Mouse (Mus musculus) c-Kit-positive CD71-positive TER-119-negative erythroid progenitor cells, embryonic 14.5 days (primary cell): ENCODE data around the gene Rasa4.
A peak's percentile ranks its signal among the peaks of the same experiment; 100 is the strongest.
"Not testable (repeated sequence)": the region's sequence is repeated elsewhere in the genome, so short reads cannot be mapped to it uniquely, and the experiment has no call there.

Experiments used
- DNase-seq: peaks from one replicate; pipeline ENCODE4 v3.0.0-alpha.2; 2013; ENCODE audit warnings: low read depth

Rasa4 gene

GRCm38 (mm10) chr5:136066404-136067148 lies 17.1 kb upstream of the Rasa4 start:
- DNase-seq = not testable (repeated sequence)

DNA sequence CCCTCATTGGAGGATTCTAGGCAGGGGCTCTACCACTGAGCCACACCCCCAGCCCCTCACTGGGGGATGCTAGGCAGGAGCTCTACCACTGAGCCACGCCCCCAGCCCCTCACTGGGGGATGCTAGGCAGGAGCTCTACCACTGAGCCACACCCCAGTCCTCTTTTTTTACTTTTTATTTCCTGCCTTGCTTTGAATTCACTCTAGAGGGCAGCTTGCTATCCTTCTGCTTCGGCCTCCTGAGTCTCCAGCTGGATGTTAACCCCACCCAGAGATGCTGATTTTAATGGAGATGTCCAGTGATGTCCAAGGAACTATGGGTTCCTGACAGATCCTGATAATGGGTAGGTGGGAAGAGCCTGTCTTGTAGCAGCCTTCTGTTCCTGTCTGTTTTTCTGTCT lies 14.3 kb upstream of the Rasa4 start:
- DNase-seq = no peak

GRCm38 (mm10) chr5:136073051-136073450 lies 10.7 kb upstream of the Rasa4 start:
- DNase-seq = no peak

GRCm38 (mm10) chr5:136073526-136073925 lies 10.2 kb upstream of the Rasa4 start:
- DNase-seq = no peak

- DNase-seq = no peak
These were observed 8.6 kb upstream of the Rasa4 start for GRCm38 (mm10) chr5:136075076-136075475.

DNA sequence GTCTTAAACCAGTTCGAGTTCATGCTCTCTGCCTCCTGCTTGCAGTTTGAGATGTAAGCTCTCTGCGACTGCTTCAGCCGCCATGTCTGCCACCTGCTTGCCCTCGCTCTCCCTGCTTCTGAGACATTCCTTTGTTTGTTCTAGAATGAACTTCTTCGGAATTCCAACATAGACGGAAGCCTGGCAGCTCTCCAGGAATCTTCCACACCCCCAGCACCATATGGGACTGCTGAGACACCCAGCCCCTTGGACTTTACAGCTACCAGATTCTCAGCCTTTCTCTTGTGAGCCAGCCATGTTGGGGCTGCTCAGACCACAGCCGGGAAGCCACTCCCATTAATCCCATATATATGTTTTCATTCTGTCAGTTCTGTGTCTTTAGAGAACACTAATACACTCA lies 7.4 kb upstream of the Rasa4 start:
- DNase-seq = no peak

DNA sequence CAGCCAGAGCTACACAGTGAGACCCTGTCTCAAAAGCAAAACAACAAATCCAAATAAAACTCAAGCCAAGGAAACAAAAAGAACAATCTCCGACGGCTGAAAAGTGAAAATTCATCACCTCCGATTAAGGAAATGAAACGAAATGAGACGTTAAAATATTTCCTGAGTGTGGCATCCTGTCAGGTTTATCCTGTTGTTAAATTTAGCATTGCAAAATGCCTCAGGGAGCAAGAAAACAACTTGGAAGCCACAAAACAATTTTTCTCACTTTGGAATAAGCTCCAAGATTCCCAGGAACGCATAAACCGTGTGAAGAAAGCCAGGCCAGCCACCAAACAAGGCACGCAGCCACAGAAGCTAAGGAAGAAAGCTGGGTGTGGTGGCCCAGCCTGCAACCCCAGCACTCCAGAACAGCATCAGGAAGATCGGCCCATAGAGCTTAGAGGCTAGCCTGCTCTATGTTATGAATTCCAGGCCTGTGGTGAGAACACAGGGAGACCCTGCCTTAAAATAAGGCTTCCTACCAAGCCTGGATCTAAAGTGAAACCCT lies 6.6 kb upstream of the Rasa4 start:
- no peak for DNase-seq

DNA sequence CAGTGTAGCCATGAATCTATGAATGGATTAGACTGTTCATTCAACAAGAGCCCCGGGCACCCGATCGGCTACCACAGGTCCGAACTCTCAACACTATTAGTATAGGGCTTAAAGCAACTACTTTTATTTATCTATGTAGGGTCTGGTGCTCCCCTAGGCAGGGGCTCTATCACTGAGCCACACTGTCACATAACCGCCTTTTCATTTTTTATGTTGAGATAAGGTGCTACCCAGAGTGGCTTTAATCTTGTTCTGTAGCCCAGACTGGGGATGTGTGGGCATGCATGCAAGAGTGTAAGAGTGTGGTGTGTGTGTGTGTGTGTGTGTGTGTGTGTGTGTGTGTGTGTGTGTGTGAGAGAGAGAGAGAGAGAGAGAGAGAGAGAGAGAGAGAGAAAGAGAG lies 5.6 kb upstream of the Rasa4 start:
- no peak for DNase-seq

DNA sequence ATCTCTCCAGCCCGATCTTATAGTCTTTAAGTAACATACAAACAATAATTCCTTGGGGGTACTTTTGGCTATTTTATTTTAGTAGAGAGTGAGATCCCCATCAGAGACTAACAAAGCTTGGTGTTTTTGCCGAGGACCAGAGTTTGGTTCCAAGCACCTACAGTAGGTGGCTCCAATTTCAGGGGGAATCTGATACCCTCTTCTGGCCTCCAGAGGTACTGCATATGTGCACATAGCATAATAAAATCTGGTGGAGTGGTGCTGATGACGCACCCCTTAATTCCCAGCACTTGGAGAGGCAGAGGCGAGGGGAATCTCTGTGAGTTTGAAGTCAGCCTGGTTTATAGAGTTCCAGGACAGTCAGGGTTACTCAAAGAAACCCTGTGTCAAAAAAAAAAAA lies 1.4 kb upstream of the Rasa4 start:
- no peak for DNase-seq

DNA sequence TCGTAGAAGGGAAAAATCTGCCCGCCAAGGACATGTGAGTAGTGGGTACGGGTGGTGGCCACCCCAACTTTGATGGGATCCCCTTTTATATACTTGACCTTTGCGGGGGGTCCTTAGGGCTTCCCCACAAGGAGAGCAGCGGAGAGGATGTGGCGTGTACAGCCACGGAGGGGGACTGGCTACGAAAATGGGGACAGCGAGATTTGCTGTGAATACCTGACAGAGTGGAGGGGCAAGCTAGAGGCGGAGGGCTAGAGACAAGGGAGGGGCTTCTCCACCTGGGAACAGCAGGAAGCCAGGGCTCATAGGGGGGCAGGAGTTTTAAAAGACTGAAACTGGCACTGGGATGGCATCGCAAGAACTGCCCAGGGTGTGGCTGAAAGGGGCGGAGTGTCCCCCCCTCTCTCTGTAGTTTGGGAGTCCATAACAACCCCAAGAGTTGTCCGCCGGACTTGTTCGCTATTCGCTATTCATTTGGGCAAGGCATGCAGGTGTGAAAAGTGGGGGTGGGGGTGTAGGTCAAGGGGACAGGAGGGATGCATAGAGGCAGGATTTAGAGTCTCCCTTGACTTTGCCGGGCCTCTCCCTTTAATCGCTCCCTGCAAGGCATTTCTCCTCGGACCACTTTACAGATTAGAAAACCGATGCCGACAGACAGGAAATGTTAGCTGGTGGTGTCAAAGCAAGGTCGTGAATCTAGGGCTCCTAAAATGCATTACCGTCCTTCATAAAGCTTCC lies 597 bp downstream of the Rasa4 start:
- no peak for DNase-seq

DNA sequence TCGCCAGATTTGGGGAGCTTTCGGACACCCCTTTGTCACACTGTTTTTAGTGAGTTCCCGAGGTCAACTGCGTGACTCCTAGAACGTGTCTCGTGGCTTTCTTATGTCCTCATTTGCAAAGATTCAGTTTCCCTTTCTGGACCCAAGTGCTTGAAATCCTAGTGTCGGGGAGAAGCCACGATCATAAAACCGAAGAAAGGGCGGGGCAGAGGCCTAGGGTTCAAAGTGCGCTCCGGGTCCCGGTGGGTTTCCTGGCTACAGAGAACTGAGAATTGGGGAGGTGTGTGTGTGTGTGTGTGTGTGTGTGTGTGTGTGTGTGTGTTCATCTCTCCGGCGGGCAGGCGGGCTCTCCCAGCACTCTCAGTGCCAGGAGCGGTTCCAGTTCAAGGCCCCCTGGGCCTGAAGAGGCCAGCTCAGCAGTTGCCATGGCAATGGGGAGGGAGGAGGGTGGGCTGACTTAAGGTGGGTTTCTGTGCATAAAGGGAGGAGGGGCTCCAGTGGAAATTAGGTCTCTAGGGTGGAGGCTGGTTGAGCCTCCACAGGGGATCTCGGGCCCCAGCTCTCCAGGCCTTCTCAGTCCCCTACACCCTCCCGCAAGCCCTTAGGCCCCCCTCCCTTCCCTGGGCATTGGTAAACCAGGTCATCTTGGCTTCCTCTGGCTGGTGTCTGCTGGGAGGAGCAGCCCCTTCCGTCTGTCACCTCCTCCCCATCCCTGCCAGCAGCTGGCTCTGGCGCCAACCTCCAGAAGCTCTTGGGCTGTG lies 1.4 kb downstream of the Rasa4 start:
- DNase-seq = no peak

DNA sequence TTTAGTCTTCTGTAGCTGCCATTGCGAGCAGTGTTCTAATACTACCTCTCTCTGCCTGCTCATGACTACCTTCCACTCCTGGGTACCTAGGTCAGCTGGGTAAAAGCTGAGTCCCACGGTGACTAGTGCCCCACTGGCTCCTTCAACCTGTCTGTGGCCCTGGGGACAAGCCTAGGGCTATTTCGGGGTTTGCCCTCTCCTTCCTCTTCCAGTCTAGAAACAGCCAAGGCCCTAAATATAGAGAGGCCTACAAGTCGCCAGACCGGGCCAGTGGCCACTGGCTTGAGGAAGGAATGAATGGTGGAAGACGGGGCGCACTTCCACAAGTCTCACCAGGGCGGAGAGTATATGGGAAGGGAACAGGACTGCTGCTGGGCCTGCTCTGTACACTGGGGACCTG lies 2.6 kb downstream of the Rasa4 start:
- DNase-seq = no peak

DNA sequence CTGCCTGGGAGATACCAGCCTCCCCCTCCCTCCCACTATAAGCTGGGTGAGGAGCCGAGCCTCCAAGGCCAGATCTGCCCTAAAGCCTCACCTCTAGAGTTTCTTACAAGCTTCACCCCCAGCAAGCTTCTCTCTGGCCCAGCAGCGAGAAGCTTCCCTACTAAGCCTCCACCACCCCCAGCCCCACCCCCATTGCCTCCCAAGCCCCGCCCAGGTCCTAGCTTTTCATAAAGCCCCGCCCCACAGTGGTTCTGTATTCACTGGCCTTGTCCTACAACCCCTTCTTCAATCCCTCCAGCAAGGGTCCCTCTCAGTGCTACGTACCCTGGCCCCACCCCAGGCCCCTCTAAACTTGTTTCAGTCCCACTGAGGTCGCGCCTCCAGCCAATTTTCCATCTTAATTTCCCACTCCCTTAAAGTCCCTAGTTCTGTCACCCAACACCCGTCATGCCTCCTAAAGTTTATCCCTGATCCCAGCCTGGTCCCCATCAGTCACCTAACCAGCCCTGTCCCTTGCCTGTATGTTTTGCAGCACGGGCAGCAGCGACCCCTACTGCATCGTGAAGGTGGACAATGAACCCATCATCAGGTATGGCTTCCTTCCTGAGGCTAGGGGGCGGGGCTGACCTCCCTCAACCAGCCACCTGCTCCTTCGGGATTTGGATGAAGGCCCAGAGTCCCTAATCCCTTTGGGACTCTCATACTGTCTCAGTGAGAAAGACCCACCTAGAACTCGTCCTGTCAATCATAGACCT lies 5.3 kb downstream of the Rasa4 start:
- no peak for DNase-seq

GRCm38 (mm10) chr5:136091927-136092326 lies 8.2 kb downstream of the Rasa4 start:
- DNase-seq = no peak

DNA sequence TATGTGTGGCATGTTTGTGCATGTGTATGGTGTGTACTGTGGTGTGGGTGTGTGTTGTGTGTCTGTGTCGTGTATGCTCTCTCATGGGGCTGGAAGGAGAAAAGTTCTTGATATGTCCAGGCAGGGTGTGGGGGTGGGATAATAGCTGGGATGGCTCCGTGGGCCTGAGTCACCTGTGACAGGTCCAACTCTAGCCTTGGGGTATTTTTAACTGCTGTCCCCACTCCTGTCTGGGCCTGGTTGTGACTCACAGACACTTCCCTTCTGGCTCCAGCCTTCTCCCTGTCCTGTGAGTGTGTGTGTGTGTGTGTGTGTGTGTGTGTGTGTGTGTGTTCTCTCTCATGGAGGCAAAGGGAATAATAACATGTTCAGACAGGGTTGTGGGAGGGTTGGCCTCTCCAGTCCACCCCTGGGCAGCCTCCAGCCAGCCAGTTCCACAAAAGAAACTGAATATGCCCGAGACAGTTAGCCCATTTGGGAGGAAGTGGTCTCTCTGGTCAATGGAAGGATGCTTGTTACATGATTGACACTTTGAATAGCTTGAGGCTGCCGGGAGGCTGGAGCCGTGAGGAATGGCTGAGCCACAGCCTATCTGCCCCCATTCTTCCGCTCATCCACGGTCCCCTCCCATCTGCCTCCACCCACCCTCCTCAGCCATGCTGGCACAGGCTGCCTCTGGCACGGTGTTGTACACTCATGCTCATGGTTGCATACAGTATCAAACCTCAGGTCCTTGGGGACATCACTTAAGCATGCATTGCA lies 10.7 kb downstream of the Rasa4 start:
- no peak for DNase-seq

DNA sequence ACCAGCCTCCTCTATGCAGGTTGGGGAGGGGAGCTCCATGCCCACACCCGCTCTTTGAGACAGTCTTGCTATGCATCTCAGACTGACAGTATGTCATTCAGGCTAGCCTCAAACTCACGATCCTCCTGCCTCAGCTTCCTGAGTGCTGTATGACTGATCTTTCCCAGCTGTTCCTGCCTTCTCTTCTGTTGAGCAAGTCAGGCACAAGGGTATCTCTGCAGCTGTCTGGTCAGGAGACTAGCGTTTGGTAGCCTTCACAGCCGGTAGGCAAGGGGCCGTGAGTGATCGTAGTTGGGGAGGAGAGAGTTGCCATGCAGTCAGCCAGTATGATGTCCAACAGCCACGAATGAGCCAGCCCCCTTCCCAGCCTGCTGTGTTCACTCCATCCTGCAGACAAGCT lies 11.4 kb downstream of the Rasa4 start:
- no peak for DNase-seq

DNA sequence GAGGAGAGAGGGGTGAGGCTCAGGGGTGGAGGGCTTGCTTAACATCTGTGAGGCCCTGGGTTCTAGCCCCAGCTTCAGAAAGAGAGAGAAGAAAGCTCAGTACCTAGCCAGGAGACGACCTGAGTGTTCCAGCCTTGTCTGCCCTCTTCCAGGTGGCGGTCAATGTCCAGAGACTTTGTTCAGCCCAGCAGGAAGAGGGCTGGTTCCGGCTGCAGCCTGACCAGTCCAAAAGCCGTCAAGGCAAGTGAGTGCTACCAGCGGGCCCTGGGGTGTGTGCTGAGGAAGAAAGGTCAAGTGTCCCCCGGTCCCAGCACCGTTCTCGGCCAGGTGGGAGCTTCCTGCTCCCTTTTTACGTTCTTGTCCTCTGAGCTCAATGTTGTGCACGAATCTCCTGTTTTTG lies 14.8 kb downstream of the Rasa4 start:
- DNase-seq = no peak

- DNase-seq = peak; percentile 61
These were observed 18.5 kb downstream of the Rasa4 start for GRCm38 (mm10) chr5:136102099-136102820.

DNA sequence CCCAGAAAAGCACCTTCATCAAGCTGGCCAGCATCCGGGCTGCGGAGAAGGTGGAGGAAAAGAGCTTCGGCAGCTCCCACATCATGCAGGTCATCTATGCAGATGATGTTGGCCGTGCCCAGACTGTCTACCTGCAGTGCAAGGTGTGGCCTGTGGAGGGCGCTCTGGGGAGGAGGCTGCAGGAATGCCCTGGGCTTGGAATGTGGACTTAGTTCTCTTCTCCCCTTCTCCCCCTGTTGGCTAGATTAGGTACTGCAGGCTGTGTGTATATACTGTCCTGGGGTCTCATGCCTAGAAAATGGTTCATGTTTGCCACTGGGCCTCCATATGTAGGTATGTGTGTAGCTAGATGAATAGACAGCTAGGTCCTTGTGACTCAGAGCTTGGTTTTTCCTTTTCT lies 20.8 kb downstream of the Rasa4 start:
- DNase-seq = peak; percentile 34

DNA sequence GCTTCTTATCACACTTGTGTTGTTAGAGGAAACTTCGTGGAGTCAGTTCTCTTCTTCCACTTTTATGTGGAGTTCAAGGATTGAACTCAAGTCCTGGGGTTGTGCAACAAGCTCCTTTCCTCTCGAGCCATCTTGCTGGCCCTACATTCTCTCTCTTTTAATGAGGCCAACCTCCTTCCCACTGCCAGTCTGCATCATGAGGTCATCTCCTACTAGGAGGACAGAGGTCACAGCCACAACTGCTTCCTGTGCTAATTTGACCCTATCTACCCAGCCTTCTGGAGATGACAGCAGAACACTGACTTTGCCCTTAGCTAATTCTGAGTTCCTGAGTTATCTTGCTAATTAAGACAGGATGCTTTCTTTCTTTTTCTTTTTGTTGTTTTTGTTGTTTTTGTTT lies 24.8 kb downstream of the Rasa4 start:
- no peak for DNase-seq

GRCm38 (mm10) chr5:136109042-136109441 lies 25.3 kb downstream of the Rasa4 start:
- DNase-seq = no peak
